Comparison of ENCODE assay signal across 32 mouse cellular contexts in the genomic region with DNA sequence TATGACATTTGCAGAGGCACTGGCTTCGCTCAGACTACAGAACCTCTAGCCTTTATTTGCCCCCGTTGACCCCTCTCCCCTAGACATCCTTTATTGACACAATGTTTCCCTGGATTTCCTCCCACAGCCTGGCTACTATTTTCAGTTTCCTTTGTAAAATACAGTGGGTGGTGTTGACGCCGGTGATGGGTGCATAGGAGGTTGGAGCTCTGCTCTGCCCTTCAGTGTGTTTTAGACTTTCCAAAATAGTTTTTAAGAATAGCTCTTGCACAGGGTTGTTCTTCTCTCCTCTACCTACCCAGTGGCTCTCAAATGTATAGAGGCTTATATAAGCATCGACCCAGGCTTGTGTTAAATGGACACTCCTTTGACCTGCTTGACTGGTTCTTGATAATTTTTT. TPM values are rescaled to one million over a fixed set of nuclear protein-coding genes. Genes with fewer than 3 reads are reported as not detected.
DNase-seq lines count a peak whose midpoint lies in the region; ATAC-seq and TF ChIP-seq lines count a peak whose summit lies in the region.
"Had no signal": no experiment of that assay in that cellular context is flagged by ENCODE, and none has a peak within 500 bp of the region (broad histone marks: within the 10 kb centered on the region; RNA-seq: fewer than 3 reads in every experiment).

No protein-coding gene starts in this region.

- no peaks in the 10 kb centered on the region for H3K36me3 ChIP-seq in heart, embryonic 12.5 days
- H3K36me3 ChIP-seq in heart, postnatal 0 days (replicated peaks; ENCODE audit: control insufficient read depth, insufficient read depth, low read length) = no peaks in the 10 kb centered on the region
- H3K36me3 ChIP-seq in lung, embryonic 16.5 days (ENCODE audit: control insufficient read depth, insufficient read depth, low read length) = no peaks in the 10 kb centered on the region
- H3K36me3 ChIP-seq: forebrain, embryonic 15.5 days; G1E; hindbrain, embryonic 13.5 days; liver, embryonic 12.5 days; midbrain, embryonic 12.5 days; neural tube, embryonic 12.5 days had no signal

- H3K27me3 ChIP-seq in heart, embryonic 12.5 days (replicated peaks) = no peaks in the 10 kb centered on the region
- H3K27me3 ChIP-seq in heart, postnatal 0 days (ENCODE audit: control insufficient read depth, insufficient read depth, low read length) = no peaks in the 10 kb centered on the region
- H3K27me3 ChIP-seq in lung, embryonic 16.5 days (ENCODE audit: control insufficient read depth, insufficient read depth, low read depth, low read length) = no peaks in the 10 kb centered on the region
- H3K27me3 ChIP-seq: forebrain, embryonic 15.5 days; liver, embryonic 12.5 days had no signal

- peak overlapping the region; percentile 88 for H3K27ac ChIP-seq in heart, embryonic 12.5 days (ENCODE audit: poor library complexity, severe bottlenecking)
- H3K27ac ChIP-seq in heart, postnatal 0 days (ENCODE audit: low read depth) = peak overlapping the region; percentile 75; the same call in 1 of the 2 replicates
- no peak overlapping the region for H3K27ac ChIP-seq in lung, embryonic 16.5 days (ENCODE audit: low read length)
- H3K27ac ChIP-seq: forebrain, embryonic 15.5 days; hindbrain, embryonic 13.5 days; layer of hippocampus, adult 2 months; liver, embryonic 12.5 days; midbrain, embryonic 12.5 days; neural tube, embryonic 12.5 days; stomach, postnatal 0 days had no signal

- no peak overlapping the region for H3K4me2 ChIP-seq in heart, embryonic 12.5 days
- H3K4me2 ChIP-seq in heart, postnatal 0 days (ENCODE audit: low read depth, low read length) = no peak overlapping the region
- H3K4me2 ChIP-seq in lung, embryonic 16.5 days (ENCODE audit: low read depth, low read length) = no peak overlapping the region
- H3K4me2 ChIP-seq: forebrain, embryonic 15.5 days; hindbrain, embryonic 13.5 days; midbrain, embryonic 12.5 days; neural tube, embryonic 12.5 days had no signal

- ATAC-seq in frontal cortex, adult (ENCODE audit: low TSS enrichment) = peak; percentile 56
- ATAC-seq in heart, embryonic 12.5 days (ENCODE audit: insufficient number of reproducible peaks, low FRiP score) = no peak
- no peak for ATAC-seq in heart, postnatal 0 days (ENCODE audit: insufficient read depth, low read depth)
- ATAC-seq in lung, embryonic 16.5 days (ENCODE audit: low read depth) = peak; percentile 23; the same call in 1 of the 2 replicates
- ATAC-seq: forebrain, embryonic 15.5 days had no signal

- no peak overlapping the region for H3K9ac ChIP-seq in heart, embryonic 12.5 days
- no peak overlapping the region for H3K9ac ChIP-seq in heart, postnatal 0 days (replicated peaks; ENCODE audit: low read depth, low read length)
- H3K9ac ChIP-seq in lung, embryonic 16.5 days (ENCODE audit: low read length) = no peak overlapping the region
- H3K9ac ChIP-seq: forebrain, embryonic 15.5 days; hindbrain, embryonic 13.5 days; liver, embryonic 12.5 days; liver, postnatal 0 days; midbrain, embryonic 12.5 days; neural tube, embryonic 12.5 days had no signal

- 54% methylated on average over 5 of the region's 5 CpGs for WGBS in heart, embryonic 12.5 days
- WGBS in heart, postnatal 0 days = 45% methylated on average over 5 of the region's 5 CpGs
- WGBS in lung, embryonic 16.5 days = 34% methylated on average over 5 of the region's 5 CpGs

- no peak for DNase-seq in frontal cortex, postnatal 36 days (ENCODE audit: low spot score in 2 of 2)
- no peak for DNase-seq in heart, adult 18-20 months
- DNase-seq in heart, postnatal 0 days (ENCODE audit: low spot score) = no peak
- DNase-seq in heart, adult 8-10 months (ENCODE audit: low spot score) = no peak
- DNase-seq in lung, postnatal 25 days (ENCODE audit: low spot score) = no peak
- DNase-seq: adrenal gland, adult 8-10 months; cerebellum, adult 11 months; cerebellum, adult 9-10 months; cerebellum, postnatal 36 days; gastrocnemius, postnatal 14 days; kidney, adult 8-10 months; kidney, postnatal 25 days; left cerebral cortex, postnatal 4 days; liver, postnatal 0 days; lung, postnatal 14 days; right cerebral cortex, postnatal 4 days; thymus, adult 18-20 months; thymus, postnatal 25 days had no signal

- H3K9me3 ChIP-seq in heart, embryonic 12.5 days (replicated peaks) = peaks cover 16% of the 10 kb centered on the region; the same call in 1 of the 2 replicates
- peaks cover 9% of the 10 kb centered on the region for H3K9me3 ChIP-seq in heart, postnatal 0 days (replicated peaks; ENCODE audit: control insufficient read depth, low read length)
- H3K9me3 ChIP-seq in lung, embryonic 16.5 days (ENCODE audit: control insufficient read depth, low read length) = no peaks in the 10 kb centered on the region
- H3K9me3 ChIP-seq: forebrain, embryonic 15.5 days; midbrain, embryonic 12.5 days; neural tube, embryonic 12.5 days had no signal

- H3K4me1 ChIP-seq in heart, embryonic 12.5 days (replicated peaks) = peaks cover 27% of the 10 kb centered on the region
- H3K4me1 ChIP-seq in heart, postnatal 0 days (ENCODE audit: control insufficient read depth, insufficient read depth) = peaks cover 15% of the 10 kb centered on the region
- H3K4me1 ChIP-seq in lung, embryonic 16.5 days (replicated peaks; ENCODE audit: control insufficient read depth, insufficient read depth, low read length) = peaks cover 11% of the 10 kb centered on the region
- H3K4me1 ChIP-seq: hindbrain, embryonic 13.5 days; neural tube, embryonic 12.5 days had no signal

- no peak for TF ChIP-seq CTCF in heart, postnatal 0 days (IDR thresholded peaks at IDR 0.05; ENCODE audit: low read depth)

- no peak for TF ChIP-seq EP300 in heart, postnatal 0 days (IDR thresholded peaks at IDR 0.05; ENCODE audit: low read depth)

- H3K4me3 ChIP-seq in heart, embryonic 12.5 days = no peak overlapping the region
- no peak overlapping the region for H3K4me3 ChIP-seq in heart, postnatal 0 days (ENCODE audit: low read depth, low read length)
- H3K4me3 ChIP-seq in lung, embryonic 16.5 days (ENCODE audit: low read length) = no peak overlapping the region
- H3K4me3 ChIP-seq: forebrain, embryonic 15.5 days; hindbrain, embryonic 13.5 days; layer of hippocampus, adult 2 months; liver, embryonic 12.5 days; midbrain, embryonic 12.5 days; myocyte; neural tube, embryonic 12.5 days had no signal

RNA-seq across cellular contexts. Expression of gene Ctdsp2, which starts 28.7 kb away (rescaled TPM):
- polyA plus RNA-seq in heart, embryonic 12.5 days (2016; fragmentation: Nextera tagmentation; extraction: Ambion mirVana) = 54.0 and 54.6 TPM in 2 replicates
- 10 to 100 TPM; 83.8 to 94.3 TPM for total RNA-seq in heart, adult 18-20 months (2021)
- total RNA-seq in heart, postnatal 0 days (2014; rRNA removed; ENCODE audit: low replicate concordance) = 137 and 155 TPM in 2 replicates
- polyA plus RNA-seq in heart, postnatal 0 days (2015; fragmentation: Nextera tagmentation; extraction: Ambion mirVana) = 26.4 and 27.4 TPM in 2 replicates
- total RNA-seq in heart, adult 8-10 months (2022) = 100 to 1,000 TPM in 2 of 4 experiments, 10 to 100 TPM in 2; 84.6 to 110 (median 95.0) TPM
- 66.2 and 72.0 TPM in 2 replicates for polyA plus RNA-seq in lung, embryonic 16.5 days (2015; fragmentation: Nextera tagmentation; extraction: Ambion mirVana)

RNA-seq across cellular contexts. Expression of gene Atp23, which starts 48.7 kb away (rescaled TPM):
- polyA plus RNA-seq in heart, embryonic 12.5 days (2016; fragmentation: Nextera tagmentation; extraction: Ambion mirVana) = 8.2 and 10.0 TPM in 2 replicates
- 1 to 10 TPM; 4.2 to 5.1 TPM for total RNA-seq in heart, adult 18-20 months (2021)
- 0.46 and 10.2 TPM in 2 replicates for total RNA-seq in heart, postnatal 0 days (2014; rRNA removed; ENCODE audit: low replicate concordance)
- 7.8 and 8.5 TPM in 2 replicates for polyA plus RNA-seq in heart, postnatal 0 days (2015; fragmentation: Nextera tagmentation; extraction: Ambion mirVana)
- 1 to 10 TPM; 3.7 to 5.8 (median 4.7) TPM for total RNA-seq in heart, adult 8-10 months (2022)
- 13.8 and 14.0 TPM in 2 replicates for polyA plus RNA-seq in lung, embryonic 16.5 days (2015; fragmentation: Nextera tagmentation; extraction: Ambion mirVana)

RNA-seq across cellular contexts. Expression of gene Avil, which starts 50.7 kb away (rescaled TPM):
- polyA plus RNA-seq in heart, embryonic 12.5 days (2016; fragmentation: Nextera tagmentation; extraction: Ambion mirVana) = 0.19 and 0.22 TPM in 2 replicates
- under 1 TPM; 0.37 to 0.64 TPM for total RNA-seq in heart, adult 18-20 months (2021)
- total RNA-seq in heart, postnatal 0 days (2014; rRNA removed; ENCODE audit: low replicate concordance) = 0.04 and 1.9 TPM in 2 replicates
- 0.07 and 0.11 TPM in 2 replicates for polyA plus RNA-seq in heart, postnatal 0 days (2015; fragmentation: Nextera tagmentation; extraction: Ambion mirVana)
- under 1 TPM; 0.32 to 0.87 (median 0.42) TPM for total RNA-seq in heart, adult 8-10 months (2022)
- polyA plus RNA-seq in lung, embryonic 16.5 days (2015; fragmentation: Nextera tagmentation; extraction: Ambion mirVana) = 0.20 and 0.33 TPM in 2 replicates
- total RNA-seq: granulocyte monocyte progenitor cell, adult 5-6 weeks; megakaryocyte progenitor cell, adult 5-6 weeks had no signal
- polyA plus RNA-seq: G1E; liver, postnatal 0 days had no signal

Comparison
In these comparisons a context has a peak if more than half of its experiments do, and no peak if none do; other contexts are left out.
1. ATAC-seq: peak in frontal cortex, adult (single experiment) and lung, embryonic 16.5 days (single experiment); none in heart, embryonic 12.5 days (single experiment) and heart, postnatal 0 days (single experiment).